Mouse (Mus musculus): ENCODE measurements around the gene Sbno1. TPM values are rescaled to one million over a fixed set of nuclear protein-coding genes. Genes with fewer than 3 reads are reported as not detected.
"Not testable (repeated sequence)": the region's sequence is repeated elsewhere in the genome, so short reads cannot be mapped to it uniquely, and the experiment has no call there.

Gene Sbno1
- 90.3 and 94.8 TPM in 2 replicates for polyA plus RNA-seq (2016; fragmentation: Nextera tagmentation; extraction: Ambion mirVana)

DNA sequence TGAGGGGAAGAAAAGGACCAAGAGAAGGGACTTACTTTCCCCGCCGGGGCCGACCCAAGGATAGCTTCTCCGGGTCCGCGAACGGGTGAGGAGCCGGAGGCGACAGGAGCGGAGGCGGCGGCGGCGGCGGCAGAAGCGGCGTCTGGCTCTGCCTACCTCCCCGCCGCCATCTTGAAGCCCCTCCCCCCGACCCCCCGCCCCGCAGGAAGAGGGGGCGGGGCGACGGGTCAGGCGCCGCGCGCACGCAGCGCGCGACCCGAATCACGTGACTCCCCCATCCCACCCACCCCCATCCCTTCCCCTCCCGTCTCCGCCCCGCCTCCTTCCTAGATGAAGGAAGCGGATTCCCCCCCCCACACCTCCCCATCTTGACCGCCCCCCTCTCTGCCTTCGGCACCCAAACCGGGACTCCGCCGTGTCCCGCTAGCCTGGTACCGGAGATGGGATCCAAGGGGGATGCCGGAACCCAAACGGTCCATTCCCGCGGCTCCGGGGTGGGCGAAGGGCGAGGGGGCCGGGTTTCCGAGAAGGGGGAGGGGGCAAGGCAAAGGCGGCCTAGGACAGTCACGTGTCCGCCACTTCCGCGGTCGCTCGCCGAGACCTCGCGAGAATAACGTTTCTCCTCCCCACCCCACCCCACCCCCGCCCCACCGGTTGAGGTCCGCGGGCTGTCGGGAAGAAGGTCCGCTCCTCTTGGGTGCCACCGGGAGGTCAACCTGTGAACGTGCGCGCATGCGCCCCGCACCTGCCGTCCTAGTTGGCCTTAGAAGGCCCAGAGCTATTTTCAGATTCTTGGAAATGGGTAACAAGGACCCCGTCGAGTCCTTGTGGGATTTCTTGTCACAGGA, at the start of gene Sbno1:
Gene Sbno1 (minus strand): TSS at position 590 of the 848 bp plus-strand sequence.
- peaks cover 18% of the 10 kb centered on the region for H3K36me3 ChIP-seq
- H3K9me3 ChIP-seq (replicated peaks): no peaks in the 10 kb centered on the region
- H3K4me1 ChIP-seq: peaks cover 22% of the 10 kb centered on the region
- H3K4me3 ChIP-seq: peak within 1 kb of the TSS; percentile 85
- H3K27me3 ChIP-seq (ENCODE audit: low read depth, poor library complexity, severe bottlenecking): no peaks in the 10 kb centered on the region
- peak within 1 kb of the TSS; percentile 98 for H3K27ac ChIP-seq (replicated peaks)
- under 1% methylated on average over 66 of the region's 81 CpGs for WGBS
- DNase-seq (ENCODE audit: low spot score): peak; percentile 98

DNA sequence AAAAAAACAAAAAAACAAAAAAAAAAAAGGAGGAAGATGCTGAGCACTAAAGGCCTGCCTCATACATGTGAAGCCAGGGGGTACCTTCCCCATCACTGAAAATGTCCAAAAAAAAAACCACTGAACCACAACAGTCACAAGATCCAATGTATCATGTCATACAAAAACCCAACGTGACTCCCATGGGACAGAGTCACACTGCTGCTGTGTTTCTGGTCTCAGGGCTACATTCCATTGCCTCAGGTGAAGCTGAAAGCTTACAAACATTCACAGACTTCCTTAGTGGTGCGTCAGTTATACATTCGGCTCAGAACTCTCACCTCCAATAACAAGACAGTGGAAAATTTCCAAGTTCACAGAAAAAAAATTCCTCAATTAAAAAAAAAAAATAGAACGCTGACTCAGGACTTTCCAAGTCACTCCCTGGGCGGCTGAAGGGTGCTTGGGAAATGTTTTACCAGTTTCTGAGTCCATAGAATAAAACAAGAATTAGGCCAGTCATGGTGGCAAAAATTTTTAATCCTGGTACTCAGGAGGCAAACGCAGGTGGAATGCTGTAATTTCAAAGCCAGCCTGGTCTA, 44.9 kb upstream of the Sbno1 start:
- Histone ChIP-seq H3K36me3 (peaks cover 36% of the 10 kb centered on the region), H3K9me3 (replicated peaks) (no peaks in the 10 kb centered on the region)
- WGBS: 89% methylated on average over 6 of the region's 6 CpGs

DNA sequence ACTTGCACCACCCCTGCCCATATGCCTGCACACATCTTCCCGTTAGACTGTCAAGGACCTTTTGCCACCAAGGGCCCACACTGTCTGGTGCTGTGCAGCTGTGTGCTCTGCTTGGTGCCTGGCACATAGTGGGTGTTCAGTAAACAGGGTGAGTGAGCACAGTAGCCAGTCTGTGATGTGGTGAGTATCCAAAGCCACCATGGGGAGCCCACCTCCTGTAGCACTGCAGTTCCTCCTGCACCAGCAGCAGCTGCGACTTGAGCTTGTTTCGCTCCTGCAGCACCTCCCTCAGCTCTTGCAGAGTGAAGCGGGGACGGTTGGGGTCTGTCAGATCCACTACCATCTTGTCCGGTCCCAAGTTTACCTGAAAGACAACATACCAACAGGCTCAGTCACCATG, 43.7 kb upstream of the Sbno1 start:
- no peak overlapping the region for H3K27ac ChIP-seq (replicated peaks)
- WGBS: 88% methylated on average over 6 of the region's 6 CpGs
- H3K4me3 ChIP-seq: no peak overlapping the region
- H3K4me1 ChIP-seq: no peaks in the 10 kb centered on the region
- H3K27me3 ChIP-seq (ENCODE audit: low read depth, poor library complexity, severe bottlenecking): no peaks in the 10 kb centered on the region
- DNase-seq (ENCODE audit: low spot score): no peak
- H3K36me3 ChIP-seq: peaks cover 39% of the 10 kb centered on the region
- H3K9me3 ChIP-seq (replicated peaks): no peaks in the 10 kb centered on the region

More for the DNA sequence above, 44.9 kb upstream of the Sbno1 start:
- Histone ChIP-seq H3K27me3 (ENCODE audit: low read depth, poor library complexity, severe bottlenecking) (no peaks in the 10 kb centered on the region), H3K27ac (replicated peaks) (no peak overlapping the region), H3K4me3 (no peak overlapping the region), H3K4me1 (peaks cover 6% of the 10 kb centered on the region)
- DNase-seq (ENCODE audit: low spot score): no peak

DNA sequence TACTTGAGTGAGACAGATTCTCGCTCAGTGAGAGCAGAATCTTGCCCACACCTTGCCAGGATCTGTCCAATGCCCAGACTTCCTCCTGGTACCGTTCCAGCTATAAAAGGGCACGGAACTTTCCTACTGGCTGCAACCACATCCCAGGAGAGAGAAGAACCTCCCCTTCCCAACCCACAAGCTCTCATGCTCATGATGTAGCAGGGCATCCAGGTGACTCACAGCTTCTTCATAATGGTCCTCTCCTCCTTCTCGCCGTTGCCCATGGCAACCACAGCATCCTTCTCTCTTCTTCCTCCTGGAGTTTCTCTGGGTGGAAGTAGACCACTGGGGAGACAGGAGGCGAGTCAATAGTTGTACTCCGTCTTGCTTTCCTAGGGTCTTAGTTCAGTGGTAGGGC, 42.6 kb upstream of the Sbno1 start:
- Histone ChIP-seq H3K4me1 (no peaks in the 10 kb centered on the region), H3K36me3 (peaks cover 46% of the 10 kb centered on the region), H3K4me3 (no peak overlapping the region), H3K9me3 (replicated peaks) (no peaks in the 10 kb centered on the region), H3K27ac (replicated peaks) (no peak overlapping the region), H3K27me3 (ENCODE audit: low read depth, poor library complexity, severe bottlenecking) (no peaks in the 10 kb centered on the region)
- no peak for DNase-seq (ENCODE audit: low spot score)
- 89% methylated on average over 7 of the region's 7 CpGs for WGBS

DNA sequence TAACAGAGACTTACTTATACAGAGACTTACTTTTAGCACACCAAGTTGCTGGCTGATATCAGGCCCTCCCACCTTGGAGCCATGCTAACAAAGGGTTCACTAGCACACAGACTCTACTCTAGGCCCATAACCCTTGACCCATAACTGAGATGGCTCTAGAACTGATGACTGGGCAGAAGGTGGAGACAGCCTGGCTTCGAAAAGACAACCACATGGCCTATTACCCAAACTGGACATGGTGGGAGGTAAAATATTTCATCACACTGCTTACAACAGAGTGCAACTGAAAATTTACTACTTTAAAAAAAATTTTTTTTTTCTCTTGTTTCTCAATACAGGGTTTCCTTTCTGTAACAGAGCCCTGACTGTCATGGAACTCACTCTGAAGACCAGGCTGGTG, 42.0 kb upstream of the Sbno1 start:
- no peaks in the 10 kb centered on the region for H3K27me3 ChIP-seq (ENCODE audit: low read depth, poor library complexity, severe bottlenecking)
- no peak for DNase-seq (ENCODE audit: low spot score)
- no peak overlapping the region for H3K27ac ChIP-seq (replicated peaks)
- H3K4me1 ChIP-seq: no peaks in the 10 kb centered on the region
- H3K4me3 ChIP-seq: no peak overlapping the region
- H3K36me3 ChIP-seq: peaks cover 52% of the 10 kb centered on the region
- H3K9me3 ChIP-seq (replicated peaks): no peaks in the 10 kb centered on the region
- WGBS: 95% methylated on average over 1 of the region's 1 CpGs

GRCm38 (mm10) chr5:124464905-124465304, 39.1 kb upstream of the Sbno1 start:
- H3K4me1 ChIP-seq: no peaks in the 10 kb centered on the region
- no peaks in the 10 kb centered on the region for H3K9me3 ChIP-seq (replicated peaks)
- no peak overlapping the region for H3K4me3 ChIP-seq
- H3K36me3 ChIP-seq: peaks cover 80% of the 10 kb centered on the region
- DNase-seq (ENCODE audit: low spot score): no peak
- no peak overlapping the region for H3K27ac ChIP-seq (replicated peaks)
- no peaks in the 10 kb centered on the region for H3K27me3 ChIP-seq (ENCODE audit: low read depth, poor library complexity, severe bottlenecking)

GRCm38 (mm10) chr5:124463462-124463861, 37.7 kb upstream of the Sbno1 start:
- Histone ChIP-seq H3K36me3 (peaks cover 80% of the 10 kb centered on the region), H3K4me3 (no peak overlapping the region), H3K4me1 (no peaks in the 10 kb centered on the region), H3K27ac (replicated peaks) (no peak overlapping the region), H3K27me3 (ENCODE audit: low read depth, poor library complexity, severe bottlenecking) (no peaks in the 10 kb centered on the region), H3K9me3 (replicated peaks) (no peaks in the 10 kb centered on the region)
- DNase-seq (ENCODE audit: low spot score): no peak
- 92% methylated on average over 5 of the region's 5 CpGs for WGBS

DNA sequence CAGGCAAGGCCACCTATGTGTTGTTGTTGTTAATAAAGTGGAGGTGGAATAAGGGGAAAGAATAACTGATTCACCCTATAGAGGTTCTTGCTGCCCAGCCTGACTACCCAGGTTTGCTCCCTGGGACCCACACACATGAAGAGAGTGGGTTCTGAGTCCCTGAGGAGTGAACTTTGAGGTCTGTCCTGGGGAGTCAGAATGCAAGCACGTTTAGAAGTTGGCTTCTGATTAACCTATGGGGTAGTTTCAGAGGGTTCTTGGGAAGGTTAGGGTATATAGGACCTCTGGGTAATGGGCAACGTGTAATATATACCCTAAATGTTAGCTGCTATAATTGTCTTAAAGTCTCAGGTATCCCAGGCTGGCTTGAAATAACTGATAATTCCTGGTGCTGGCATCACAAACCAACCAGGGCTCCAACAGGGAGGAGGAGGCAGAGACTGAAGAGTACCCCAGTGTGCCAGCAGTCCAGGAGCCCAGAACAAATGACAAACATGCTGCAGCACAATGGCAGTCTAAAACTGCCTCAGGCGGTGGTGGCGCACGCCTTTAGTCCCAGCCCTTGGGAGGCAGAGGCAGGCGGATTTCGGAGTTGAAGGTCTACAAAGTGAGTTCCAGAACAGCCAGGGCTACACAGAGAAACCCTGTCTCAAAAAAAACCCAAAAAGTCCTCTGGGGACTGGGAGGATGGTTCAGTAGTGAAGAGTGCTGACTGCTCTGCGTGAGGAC, 36.7 kb upstream of the Sbno1 start:
- no peak for DNase-seq (ENCODE audit: low spot score)
- H3K27me3 ChIP-seq (ENCODE audit: low read depth, poor library complexity, severe bottlenecking): no peaks in the 10 kb centered on the region
- no peaks in the 10 kb centered on the region for H3K9me3 ChIP-seq (replicated peaks)
- H3K36me3 ChIP-seq: peaks cover 80% of the 10 kb centered on the region
- no peaks in the 10 kb centered on the region for H3K4me1 ChIP-seq
- H3K4me3 ChIP-seq: no peak overlapping the region
- H3K27ac ChIP-seq (replicated peaks): no peak overlapping the region
- 89% methylated on average over 8 of the region's 8 CpGs for WGBS

GRCm38 (mm10) chr5:124460922-124461321, 35.1 kb upstream of the Sbno1 start:
- H3K27ac ChIP-seq (replicated peaks); DNase-seq (ENCODE audit: low spot score); H3K27me3 ChIP-seq (ENCODE audit: low read depth, poor library complexity, severe bottlenecking); H3K4me3 ChIP-seq; H3K9me3 ChIP-seq (replicated peaks); H3K4me1 ChIP-seq: not testable (repeated sequence)
- peaks cover 85% of the 10 kb centered on the region for H3K36me3 ChIP-seq
- 94% methylated on average over 14 of the region's 14 CpGs for WGBS

DNA sequence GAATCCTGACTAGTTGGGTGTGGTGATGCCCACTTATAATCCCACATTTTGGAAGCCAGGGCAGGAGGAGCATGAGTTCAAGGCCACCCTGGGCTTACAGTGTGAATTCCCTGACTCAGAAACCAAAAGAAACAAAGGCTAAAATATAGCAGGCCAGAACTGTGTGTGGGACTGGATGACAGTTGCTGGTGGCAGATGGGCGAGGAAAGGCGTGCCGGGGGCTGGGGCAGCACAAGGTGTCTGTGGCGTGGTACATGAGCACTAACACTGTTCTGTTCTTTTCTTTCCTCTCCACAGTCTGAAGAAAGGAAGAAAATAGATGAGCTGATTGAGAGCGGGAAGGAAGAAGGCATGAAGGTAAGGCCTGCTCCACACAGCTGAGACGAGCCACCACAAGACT, 31.0 kb upstream of the Sbno1 start:
- no peak for DNase-seq (ENCODE audit: low spot score)
- H3K36me3 ChIP-seq: peaks cover 99% of the 10 kb centered on the region
- H3K4me1 ChIP-seq: peaks cover 8% of the 10 kb centered on the region; the same call in 1 of the 2 replicates
- H3K9me3 ChIP-seq (replicated peaks): no peaks in the 10 kb centered on the region
- H3K27ac ChIP-seq (replicated peaks): no peak overlapping the region
- WGBS: 95% methylated on average over 6 of the region's 6 CpGs
- H3K27me3 ChIP-seq (ENCODE audit: low read depth, poor library complexity, severe bottlenecking): no peaks in the 10 kb centered on the region
- H3K4me3 ChIP-seq: no peak overlapping the region

- Histone ChIP-seq H3K27ac (replicated peaks) (no peak overlapping the region), H3K27me3 (ENCODE audit: low read depth, poor library complexity, severe bottlenecking) (no peaks in the 10 kb centered on the region), H3K4me1 (peaks cover 14% of the 10 kb centered on the region), H3K4me3 (no peak overlapping the region), H3K9me3 (replicated peaks) (no peaks in the 10 kb centered on the region), H3K36me3 (peaks cover 99% of the 10 kb centered on the region)
- WGBS: 81% methylated on average over 1 of the region's 1 CpGs
- no peak for DNase-seq (ENCODE audit: low spot score)
These were observed 28.2 kb upstream of the Sbno1 start for GRCm38 (mm10) chr5:124454082-124454419.

DNA sequence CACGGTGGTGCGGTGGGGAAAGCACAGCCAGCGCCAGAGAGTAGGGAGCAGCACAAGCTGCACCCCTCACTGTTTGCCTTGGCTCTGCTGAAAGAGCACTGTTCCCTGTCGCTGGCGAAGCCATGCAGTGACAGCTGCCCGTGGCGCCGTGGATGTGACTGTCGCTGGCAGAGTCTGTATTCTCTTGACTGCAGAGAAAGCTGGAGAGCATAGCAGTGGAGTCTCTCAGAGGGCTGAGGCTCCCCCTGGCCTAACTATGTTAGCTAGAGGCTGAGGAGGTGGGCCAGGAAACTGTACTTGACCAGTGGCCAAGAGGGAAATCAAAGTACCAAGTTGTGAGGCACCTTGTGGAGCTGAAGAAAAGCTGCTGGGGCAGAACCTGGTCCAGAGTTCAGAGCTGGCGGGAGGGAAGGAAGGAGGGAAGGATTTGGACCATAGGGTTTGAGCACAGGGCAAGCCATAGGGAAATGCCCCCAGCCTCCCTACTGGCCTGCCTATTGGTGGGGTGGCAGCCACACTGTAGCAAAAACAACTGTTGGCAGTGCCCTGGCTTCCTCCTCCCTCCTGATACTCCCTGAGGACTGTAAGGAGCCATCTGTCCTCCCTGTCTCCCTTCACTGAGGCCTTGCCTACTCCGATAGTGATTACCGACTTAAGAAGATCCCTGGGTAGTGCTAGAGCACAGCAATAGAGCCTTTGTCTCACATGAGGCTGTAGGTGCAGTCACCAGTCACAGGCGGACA, 27.7 kb upstream of the Sbno1 start:
- Histone ChIP-seq H3K27me3 (ENCODE audit: low read depth, poor library complexity, severe bottlenecking) (no peaks in the 10 kb centered on the region), H3K9me3 (replicated peaks) (no peaks in the 10 kb centered on the region), H3K36me3 (peaks cover 99% of the 10 kb centered on the region), H3K4me3 (no peak overlapping the region), H3K4me1 (peaks cover 19% of the 10 kb centered on the region), H3K27ac (replicated peaks) (no peak overlapping the region)
- 86% methylated on average over 13 of the region's 13 CpGs for WGBS
- no peak for DNase-seq (ENCODE audit: low spot score)

All from midbrain, embryonic 10.5 days (tissue).